Mouse (Mus musculus): ENCODE measurements around the gene Fam160b1.
A peak's percentile ranks its signal among the peaks of the same experiment; 100 is the strongest.

Gene Fam160b1

GRCm38 (mm10) chr19:57344678-57345077, 15.8 kb upstream of the Fam160b1 start:
- DNase-seq: no peak

GRCm38 (mm10) chr19:57349096-57349495, 11.4 kb upstream of the Fam160b1 start:
- no peak for DNase-seq

- no peak for DNase-seq
Observed at GRCm38 (mm10) chr19:57352337-57352935, 8.0 kb upstream of the Fam160b1 start.

GRCm38 (mm10) chr19:57353228-57353627, 7.3 kb upstream of the Fam160b1 start:
- no peak for DNase-seq

GRCm38 (mm10) chr19:57354050-57354449, 6.4 kb upstream of the Fam160b1 start:
- no peak for DNase-seq

GRCm38 (mm10) chr19:57354715-57355114, 5.8 kb upstream of the Fam160b1 start:
- DNase-seq: no peak

GRCm38 (mm10) chr19:57355451-57356251, 4.8 kb upstream of the Fam160b1 start:
- DNase-seq: no peak

GRCm38 (mm10) chr19:57356273-57356672, 4.2 kb upstream of the Fam160b1 start:
- DNase-seq: no peak

- DNase-seq: no peak
Observed at GRCm38 (mm10) chr19:57357244-57357643, 3.2 kb upstream of the Fam160b1 start.

GRCm38 (mm10) chr19:57357811-57358210, 2.7 kb upstream of the Fam160b1 start:
- no peak for DNase-seq

- DNase-seq: peak in 1 of 2 experiments; percentile 64
Observed at GRCm38 (mm10) chr19:57358322-57358721, 2.2 kb upstream of the Fam160b1 start.

- DNase-seq: no peak
Observed at GRCm38 (mm10) chr19:57358836-57359598, 1.5 kb upstream of the Fam160b1 start.

GRCm38 (mm10) chr19:57359701-57360326, 666 bp upstream of the Fam160b1 start:
- DNase-seq: peak; percentile 36 to 60

GRCm38 (mm10) chr19:57361131-57361938, 855 bp downstream of the Fam160b1 start:
- DNase-seq: peak; percentile 76 to 82

- DNase-seq: no peak
Observed at GRCm38 (mm10) chr19:57361939-57362307, 1.4 kb downstream of the Fam160b1 start.

- DNase-seq: peak; percentile 33 to 42
Observed at GRCm38 (mm10) chr19:57362586-57362985, 2.1 kb downstream of the Fam160b1 start.

GRCm38 (mm10) chr19:57363076-57363475, 2.6 kb downstream of the Fam160b1 start:
- no peak for DNase-seq

- no peak for DNase-seq
Observed at GRCm38 (mm10) chr19:57363538-57363937, 3.1 kb downstream of the Fam160b1 start.

GRCm38 (mm10) chr19:57364942-57365673, 4.6 kb downstream of the Fam160b1 start:
- no peak for DNase-seq

GRCm38 (mm10) chr19:57366007-57366406, 5.5 kb downstream of the Fam160b1 start:
- DNase-seq: no peak

- DNase-seq: no peak
Observed at GRCm38 (mm10) chr19:57366626-57367025, 6.1 kb downstream of the Fam160b1 start.

- DNase-seq: no peak
Observed at GRCm38 (mm10) chr19:57367201-57367600, 6.7 kb downstream of the Fam160b1 start.

Measured in cerebellum, postnatal 25 days (tissue).